Mouse (Mus musculus): ENCODE results near the gene Dennd4a. TPM values are rescaled to one million over a fixed set of nuclear protein-coding genes. Genes with fewer than 3 reads are reported as not detected.
A peak's percentile ranks its signal among the peaks of the same experiment; 100 is the strongest.

Dennd4a gene
- polyA plus RNA-seq, 1 experiment from 2014 or later = 9.5 TPM

GRCm38 (mm10) chr9:64902866-64903265, 91.7 kb downstream of the Dennd4a start:
- WGBS = 51% methylated on average over 4 of the region's 4 CpGs

GRCm38 (mm10) chr9:64903386-64903785, 92.2 kb downstream of the Dennd4a start:
- 53% methylated on average over 3 of the region's 3 CpGs for WGBS
- Histone ChIP-seq H3K4me3 (replicated peaks) (no peak overlapping the region), H3K4me1 (no peaks in the 10 kb centered on the region), H3K4me2 (no peak overlapping the region), H3K27me3 (replicated peaks) (no peaks in the 10 kb centered on the region), H3K9ac (no peak overlapping the region), H3K36me3 (no peaks in the 10 kb centered on the region), H3K9me3 (no peaks in the 10 kb centered on the region), H3K27ac (no peak overlapping the region)
- ATAC-seq (ENCODE audit: insufficient read depth, low FRiP score, low read depth) = no peak

More at GRCm38 (mm10) chr9:64902866-64903265, 91.7 kb downstream of the Dennd4a start:
- Histone ChIP-seq H3K27ac (no peak overlapping the region), H3K9me3 (no peaks in the 10 kb centered on the region), H3K36me3 (0 out of 2 replicates have a peak, but pooled peaks cover under 1% of the 10 kb centered on the region), H3K9ac (no peak overlapping the region), H3K4me2 (no peak overlapping the region), H3K4me1 (no peaks in the 10 kb centered on the region), H3K27me3 (replicated peaks) (no peaks in the 10 kb centered on the region), H3K4me3 (replicated peaks) (no peak overlapping the region)
- no peak for ATAC-seq (ENCODE audit: insufficient read depth, low FRiP score, low read depth)

DNA sequence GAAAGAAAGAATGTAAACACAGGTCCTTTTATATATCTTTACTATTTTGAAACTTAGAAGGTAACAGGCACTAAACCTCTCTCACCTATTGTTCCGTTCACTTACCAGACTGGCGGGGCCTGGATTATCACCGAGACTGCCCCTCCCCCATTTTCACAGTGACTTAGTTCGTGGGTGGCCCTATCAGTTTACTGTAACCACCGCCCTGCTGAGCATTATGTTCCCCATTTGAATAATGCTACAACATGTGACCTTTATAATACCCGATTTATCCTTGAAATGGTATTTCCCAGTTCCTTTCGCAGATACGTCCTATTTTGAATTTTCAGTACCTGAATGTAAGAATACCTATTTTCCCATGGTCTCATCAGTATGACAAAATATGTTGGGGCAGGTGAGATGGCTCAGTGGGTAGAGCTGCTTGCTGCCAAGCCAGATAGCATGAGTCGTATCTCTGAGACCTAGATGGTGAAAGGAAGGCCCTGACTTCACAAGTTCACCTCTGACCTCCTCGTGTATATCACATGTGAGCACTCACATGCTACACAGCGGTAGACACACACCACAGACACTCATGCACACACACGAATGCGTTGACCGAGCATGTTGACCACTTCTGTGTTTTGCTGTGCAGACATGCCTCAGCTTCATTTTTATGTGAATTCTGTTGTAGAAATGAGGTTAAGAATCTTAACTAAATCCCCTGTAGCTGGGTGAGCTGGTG, 93.9 kb downstream of the Dennd4a start:
- H3K27ac ChIP-seq = no peak overlapping the region
- no peak overlapping the region for H3K9ac ChIP-seq
- no peak overlapping the region for H3K4me3 ChIP-seq (replicated peaks)
- H3K9me3 ChIP-seq = no peaks in the 10 kb centered on the region
- H3K36me3 ChIP-seq = no peaks in the 10 kb centered on the region
- WGBS = 87% methylated on average over 14 of the region's 14 CpGs
- ATAC-seq (ENCODE audit: insufficient read depth, low FRiP score, low read depth) = no peak
- H3K4me2 ChIP-seq = no peak overlapping the region
- H3K27me3 ChIP-seq (replicated peaks) = no peaks in the 10 kb centered on the region
- no peaks in the 10 kb centered on the region for H3K4me1 ChIP-seq

DNA sequence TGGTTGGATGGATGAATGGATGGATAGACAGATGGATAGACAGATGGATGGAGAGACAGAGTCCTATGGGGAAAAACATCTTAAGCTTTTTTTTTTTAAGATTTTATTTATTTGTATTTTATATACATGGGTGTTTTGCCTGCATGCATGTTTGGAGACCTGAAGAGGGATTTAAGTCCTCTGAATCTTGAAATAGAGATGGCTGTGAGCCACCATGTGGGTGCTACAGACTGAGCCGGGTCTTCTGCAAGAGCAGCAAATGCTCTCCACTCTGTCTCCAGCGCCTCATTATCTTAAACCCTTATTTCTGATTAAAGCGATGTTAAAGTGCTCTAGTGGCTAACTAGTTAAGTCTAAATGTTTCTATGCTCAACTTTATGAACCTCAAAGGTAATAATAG, 96.3 kb downstream of the Dennd4a start:
- no peak overlapping the region for H3K4me2 ChIP-seq
- H3K27me3 ChIP-seq (replicated peaks) = no peaks in the 10 kb centered on the region
- 85% methylated on average over 3 of the region's 3 CpGs for WGBS
- no peaks in the 10 kb centered on the region for H3K36me3 ChIP-seq
- no peak overlapping the region for H3K4me3 ChIP-seq (replicated peaks)
- no peaks in the 10 kb centered on the region for H3K4me1 ChIP-seq
- H3K9me3 ChIP-seq = no peaks in the 10 kb centered on the region
- H3K27ac ChIP-seq = no peak overlapping the region
- ATAC-seq (ENCODE audit: insufficient read depth, low FRiP score, low read depth) = no peak
- H3K9ac ChIP-seq = no peak overlapping the region

GRCm38 (mm10) chr9:64913406-64913805, 102.3 kb downstream of the Dennd4a start:
- Histone ChIP-seq H3K4me1 (no peaks in the 10 kb centered on the region), H3K27ac (no peak overlapping the region), H3K4me2 (no peak overlapping the region), H3K36me3 (no peaks in the 10 kb centered on the region), H3K9me3 (no peaks in the 10 kb centered on the region), H3K27me3 (replicated peaks) (no peaks in the 10 kb centered on the region), H3K9ac (no peak overlapping the region), H3K4me3 (replicated peaks) (no peak overlapping the region)
- ATAC-seq (ENCODE audit: insufficient read depth, low FRiP score, low read depth) = no peak
- 92% methylated on average over 4 of the region's 4 CpGs for WGBS

- no peak overlapping the region for H3K4me2 ChIP-seq
- WGBS = 69% methylated on average over 2 of the region's 2 CpGs
- H3K27ac ChIP-seq = no peak overlapping the region
- H3K4me3 ChIP-seq (replicated peaks) = no peak overlapping the region
- no peaks in the 10 kb centered on the region for H3K36me3 ChIP-seq
- H3K27me3 ChIP-seq (replicated peaks) = no peaks in the 10 kb centered on the region
- H3K4me1 ChIP-seq = no peaks in the 10 kb centered on the region
- ATAC-seq (ENCODE audit: insufficient read depth, low FRiP score, low read depth) = no peak
- H3K9me3 ChIP-seq = no peaks in the 10 kb centered on the region
- no peak overlapping the region for H3K9ac ChIP-seq
These were observed 102.8 kb downstream of the Dennd4a start for GRCm38 (mm10) chr9:64913973-64914372.

DNA sequence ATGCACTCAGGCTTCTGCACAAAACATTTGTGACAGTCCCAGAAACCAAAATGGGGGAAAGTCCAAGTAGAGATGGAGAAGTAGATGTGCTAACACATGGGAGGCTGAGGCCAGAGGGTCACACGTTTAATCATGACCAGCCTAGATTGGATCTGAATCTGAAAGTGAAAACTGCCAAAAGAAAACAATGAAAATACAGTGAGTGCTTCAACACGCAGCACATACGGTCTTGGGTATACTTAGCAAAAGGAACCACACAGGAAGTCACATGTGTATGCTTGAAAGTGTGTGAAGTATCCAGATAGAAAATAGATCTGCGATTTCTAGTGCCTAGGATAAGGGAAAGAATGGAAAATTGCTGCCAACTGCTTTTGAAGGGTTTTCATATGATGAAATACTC, 103.5 kb downstream of the Dennd4a start:
- no peak overlapping the region for H3K27ac ChIP-seq
- H3K9me3 ChIP-seq = no peaks in the 10 kb centered on the region
- no peak for ATAC-seq (ENCODE audit: insufficient read depth, low FRiP score, low read depth)
- no peaks in the 10 kb centered on the region for H3K27me3 ChIP-seq (replicated peaks)
- no peak overlapping the region for H3K9ac ChIP-seq
- H3K4me1 ChIP-seq = no peaks in the 10 kb centered on the region
- H3K36me3 ChIP-seq = no peaks in the 10 kb centered on the region
- H3K4me2 ChIP-seq = no peak overlapping the region
- WGBS = 77% methylated on average over 4 of the region's 4 CpGs
- no peak overlapping the region for H3K4me3 ChIP-seq (replicated peaks)

- no peaks in the 10 kb centered on the region for H3K4me1 ChIP-seq
- WGBS = 29% methylated on average over 16 of the region's 16 CpGs
- H3K9me3 ChIP-seq = no peaks in the 10 kb centered on the region
- H3K4me3 ChIP-seq (replicated peaks) = peak overlapping the region; percentile 31
- H3K27me3 ChIP-seq (replicated peaks) = no peaks in the 10 kb centered on the region
- no peak overlapping the region; the same call in 1 of the 2 replicates for H3K27ac ChIP-seq
- no peak for ATAC-seq (ENCODE audit: insufficient read depth, low FRiP score, low read depth)
- no peaks in the 10 kb centered on the region for H3K36me3 ChIP-seq
- peak overlapping the region; percentile 51 for H3K4me2 ChIP-seq
- no peak overlapping the region for H3K9ac ChIP-seq
These were observed 107.4 kb downstream of the Dennd4a start for GRCm38 (mm10) chr9:64918560-64918959.

GRCm38 (mm10) chr9:64925771-64926170, 114.6 kb downstream of the Dennd4a start:
- H3K4me1 ChIP-seq = no peaks in the 10 kb centered on the region
- no peak overlapping the region for H3K4me2 ChIP-seq
- no peaks in the 10 kb centered on the region for H3K36me3 ChIP-seq
- ATAC-seq (ENCODE audit: insufficient read depth, low FRiP score, low read depth) = no peak
- 66% methylated on average over 5 of the region's 5 CpGs for WGBS
- H3K4me3 ChIP-seq (replicated peaks) = no peak overlapping the region
- no peaks in the 10 kb centered on the region for H3K9me3 ChIP-seq
- no peaks in the 10 kb centered on the region for H3K27me3 ChIP-seq (replicated peaks)
- H3K9ac ChIP-seq = no peak overlapping the region
- no peak overlapping the region for H3K27ac ChIP-seq

DNA sequence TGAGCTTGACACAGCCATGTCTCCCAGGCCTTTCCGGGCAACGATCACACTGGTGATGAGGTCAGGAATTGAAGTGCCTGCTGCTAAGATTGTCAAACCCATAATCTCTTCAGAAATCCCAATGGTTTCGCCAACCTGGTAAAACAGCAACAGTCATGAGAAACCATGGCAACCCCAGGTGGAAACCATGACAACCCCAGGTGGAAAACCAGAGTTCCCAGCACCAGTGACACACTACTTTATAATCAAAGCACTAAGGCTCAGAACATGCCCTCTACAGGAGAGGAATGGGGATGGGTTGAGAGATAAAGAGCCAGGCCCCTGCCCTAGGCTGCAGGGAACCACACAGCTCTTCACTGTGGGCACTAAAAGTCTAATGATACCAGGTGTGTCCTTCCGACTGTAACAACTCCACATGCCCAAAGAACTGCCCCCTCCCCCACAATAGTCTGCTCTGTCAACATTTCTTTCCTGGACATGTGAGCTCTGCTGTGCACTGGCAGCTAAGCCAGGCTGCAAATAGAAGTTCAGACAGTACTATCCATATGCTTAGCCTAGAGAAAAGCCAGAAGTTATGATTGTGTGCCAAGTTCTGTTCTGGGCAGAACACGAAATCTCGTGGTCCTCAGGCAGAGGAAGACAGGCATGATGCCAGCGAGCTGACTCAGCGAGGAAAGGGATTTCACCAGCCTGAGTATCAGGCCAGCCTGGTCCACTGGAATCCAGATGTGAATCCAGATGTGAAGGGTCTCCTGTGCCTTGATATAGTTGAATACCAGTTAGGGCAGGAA, 115.3 kb downstream of the Dennd4a start:
- Histone ChIP-seq H3K4me2 (no peak overlapping the region), H3K27ac (no peak overlapping the region), H3K9ac (no peak overlapping the region), H3K4me1 (no peaks in the 10 kb centered on the region), H3K36me3 (no peaks in the 10 kb centered on the region), H3K4me3 (replicated peaks) (no peak overlapping the region), H3K9me3 (no peaks in the 10 kb centered on the region), H3K27me3 (replicated peaks) (no peaks in the 10 kb centered on the region)
- 67% methylated on average over 8 of the region's 8 CpGs for WGBS
- peak; percentile 66; the same call in 1 of the 2 replicates for ATAC-seq (ENCODE audit: insufficient read depth, low FRiP score, low read depth)

GRCm38 (mm10) chr9:64930256-64930655, 119.1 kb downstream of the Dennd4a start:
- H3K9me3 ChIP-seq = no peaks in the 10 kb centered on the region
- H3K27me3 ChIP-seq (replicated peaks) = no peaks in the 10 kb centered on the region
- H3K4me2 ChIP-seq = no peak overlapping the region
- no peaks in the 10 kb centered on the region for H3K36me3 ChIP-seq
- H3K4me3 ChIP-seq (replicated peaks) = no peak overlapping the region
- WGBS = 79% methylated on average over 4 of the region's 4 CpGs
- no peak for ATAC-seq (ENCODE audit: insufficient read depth, low FRiP score, low read depth)
- 0 out of 2 replicates have a peak, but pooled peaks cover 4% of the 10 kb centered on the region for H3K4me1 ChIP-seq
- no peak overlapping the region for H3K27ac ChIP-seq
- no peak overlapping the region for H3K9ac ChIP-seq
